Mouse (Mus musculus) adrenal gland, postnatal 0 days (tissue): ENCODE data around the gene Stx1a. TPM values are rescaled to one million over a fixed set of nuclear protein-coding genes. Genes with fewer than 3 reads are reported as not detected.

Experiments
- polyA plus RNA-seq: library from polyadenylated mRNA; unstranded; fragments of >200 nt; fragmentation: Nextera tagmentation; extraction: Ambion mirVana; gene quantifications from 2 replicates; pipeline ENCODE4 v1.2.1, GENCODE M21; 2015

Stx1a gene
- polyA plus RNA-seq = 16.5 and 23.9 TPM in 2 replicates

GRCm38 (mm10) chr5:135023344-135024173, at the start of gene Stx1a:
Gene Stx1a (plus strand): TSS chr5:135023482.

GRCm38 (mm10) chr5:134985633-134986297, 37.5 kb upstream of the Stx1a start, which contains the start of gene Cldn3:
Gene Cldn3 (plus strand): TSS chr5:134986214.

GRCm38 (mm10) chr5:135008671-135009589, 14.4 kb upstream of the Stx1a start, which contains the start of gene Abhd11:
Gene Abhd11 (plus strand): TSS chr5:135009152.

GRCm38 (mm10) chr5:135063629-135064381, 40.5 kb downstream of the Stx1a start, which contains the start of gene Dnajc30:
Gene Dnajc30 (plus strand): TSS chr5:135064202.

GRCm38 (mm10) chr5:135064909-135065446, 41.7 kb downstream of the Stx1a start, which contains the start of gene Bud23:
Gene Bud23 (minus strand): TSS chr5:135064959.

GRCm38 (mm10) chr5:135077564-135078481, 54.5 kb downstream of the Stx1a start, which contains the start of gene Vps37d:
Gene Vps37d (minus strand): TSS chr5:135078266.

GRCm38 (mm10) chr5:135089653-135090052, 66.4 kb downstream of the Stx1a start, which contains the start of gene Mlxipl:
Gene Mlxipl (plus strand): TSS chr5:135089890.

Other genes with a start within 250 kb of the Stx1a start
- gene Tmem270, start 116.7 kb upstream of the Stx1a start, polyA plus RNA-seq = not detected in 2 replicates
- gene Cldn13, start 108.0 kb upstream of the Stx1a start, polyA plus RNA-seq = 5.6 and 17.2 TPM in 2 replicates
- 25.2 and 47.8 TPM in 2 replicates for gene Mettl27, start 91.1 kb upstream of the Stx1a start, polyA plus RNA-seq
- 0.74 and 1.8 TPM in 2 replicates for gene Cldn4, start 76.5 kb upstream of the Stx1a start, polyA plus RNA-seq
- gene Cldn3, start 37.3 kb upstream of the Stx1a start, polyA plus RNA-seq = 9.2 and 9.9 TPM in 2 replicates
- gene Abhd11, start 14.3 kb upstream of the Stx1a start, polyA plus RNA-seq = 50.6 and 73.8 TPM in 2 replicates
- gene Dnajc30, start 40.7 kb downstream of the Stx1a start, polyA plus RNA-seq = 28.7 and 44.2 TPM in 2 replicates
- 49.9 and 70.9 TPM in 2 replicates for gene Bud23, start 41.5 kb downstream of the Stx1a start, polyA plus RNA-seq
- 9.5 and 14.7 TPM in 2 replicates for gene Vps37d, start 54.8 kb downstream of the Stx1a start, polyA plus RNA-seq
- gene Mlxipl, start 66.4 kb downstream of the Stx1a start, polyA plus RNA-seq = 3.0 and 7.7 TPM in 2 replicates
- 8.7 and 12.8 TPM in 2 replicates for gene Tbl2, start 126.2 kb downstream of the Stx1a start, polyA plus RNA-seq
- 51.5 and 67.6 TPM in 2 replicates for gene Bcl7b, start 144.8 kb downstream of the Stx1a start, polyA plus RNA-seq
- 13.8 and 15.8 TPM in 2 replicates for gene Baz1b, start 163.8 kb downstream of the Stx1a start, polyA plus RNA-seq
- 0.77 and 1.6 TPM in 2 replicates for gene Fzd9, start 227.7 kb downstream of the Stx1a start, polyA plus RNA-seq